Mouse (Mus musculus): ENCODE results near the gene AW011738.

AW011738 gene

DNA sequence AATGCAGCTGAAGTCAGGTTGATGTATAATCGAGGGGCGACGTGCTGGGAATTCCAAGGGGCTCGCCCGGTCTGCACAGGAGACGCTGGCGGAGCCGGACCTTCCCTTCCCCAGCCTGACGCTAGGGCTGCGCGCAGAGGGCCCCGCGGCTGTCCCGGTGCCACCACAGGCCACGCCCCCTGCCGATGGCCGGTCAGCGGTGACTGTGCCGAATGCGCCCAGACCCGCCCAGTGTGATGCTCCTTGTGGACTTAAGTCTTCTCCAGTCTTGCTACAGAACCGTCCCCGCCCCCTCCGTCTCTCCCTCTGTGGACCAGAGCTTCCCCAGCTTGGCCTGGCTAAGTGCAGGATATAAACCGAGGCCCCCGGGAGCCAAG is 5.3 kb upstream of the AW011738 start:
- DNase-seq (ENCODE audit: low spot score in 2 of 2): peak; percentile 76 to 83

DNA sequence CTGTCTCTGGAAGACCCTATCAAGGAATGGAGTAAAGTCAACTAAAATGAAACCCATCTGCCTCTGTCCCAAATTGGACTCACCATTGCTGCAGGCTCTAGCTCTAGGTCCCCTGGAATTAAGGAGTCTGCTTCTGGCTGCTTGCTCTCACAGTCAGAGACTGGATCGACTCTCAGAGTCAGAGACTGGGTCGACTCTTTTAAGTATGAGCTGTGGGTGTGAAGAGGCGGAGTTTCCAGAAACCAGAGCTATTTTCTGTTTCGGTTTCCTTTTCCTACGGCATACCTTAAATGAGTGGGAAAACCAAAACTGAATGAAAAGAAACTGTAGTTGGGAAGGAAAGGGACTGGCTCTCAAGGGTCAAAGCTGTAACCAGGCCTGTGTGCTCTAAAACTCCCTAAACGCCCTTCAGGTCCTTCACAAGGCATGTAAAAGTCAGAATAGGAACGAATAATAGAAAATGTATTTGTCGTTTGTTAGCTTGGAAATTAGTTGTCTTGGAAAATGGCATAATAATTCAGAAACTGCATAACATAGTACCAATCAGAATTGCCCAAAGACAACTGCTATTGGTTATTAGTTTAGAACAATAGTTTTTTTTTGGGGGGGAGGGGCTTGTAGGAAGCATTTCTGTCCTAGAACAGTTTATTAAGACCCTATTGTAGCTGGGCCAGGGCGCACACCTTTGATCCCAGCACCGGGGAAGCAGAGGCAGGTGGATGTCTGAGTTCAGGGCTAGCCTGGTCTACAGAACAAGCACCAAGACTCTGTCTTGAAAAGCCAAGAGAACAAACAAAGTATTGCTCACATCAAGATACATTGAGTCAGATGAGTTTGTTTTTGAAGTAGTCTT is 2.3 kb upstream of the AW011738 start, which contains the start of gene Isg15:
Gene Isg15 (minus strand): TSS at position 196 of the 853 bp plus-strand sequence.
- DNase-seq (ENCODE audit: low spot score in 2 of 2): no peak

DNA sequence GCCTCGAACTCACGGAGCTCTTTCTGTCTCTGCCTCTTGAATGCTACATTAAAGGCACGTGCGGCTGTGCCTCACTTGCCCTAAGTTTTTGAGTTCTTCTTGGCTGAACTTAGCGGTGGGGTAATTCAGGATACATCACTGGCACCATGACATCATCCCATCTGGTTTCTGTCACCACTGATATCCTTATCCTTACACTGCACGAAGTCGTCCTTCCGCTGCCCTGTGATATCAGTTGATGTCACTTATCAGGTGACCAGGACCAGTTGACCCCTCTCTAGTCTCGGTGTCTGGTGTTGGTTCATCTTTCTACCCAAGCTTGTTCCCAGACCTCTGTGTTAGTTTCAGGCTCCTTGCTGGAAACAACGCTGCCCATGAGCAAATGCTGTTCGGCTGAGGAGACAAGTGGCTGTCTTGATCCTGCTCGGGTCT is 626 bp upstream of the AW011738 start:
- DNase-seq (ENCODE audit: low spot score in 2 of 2): no peak

DNA sequence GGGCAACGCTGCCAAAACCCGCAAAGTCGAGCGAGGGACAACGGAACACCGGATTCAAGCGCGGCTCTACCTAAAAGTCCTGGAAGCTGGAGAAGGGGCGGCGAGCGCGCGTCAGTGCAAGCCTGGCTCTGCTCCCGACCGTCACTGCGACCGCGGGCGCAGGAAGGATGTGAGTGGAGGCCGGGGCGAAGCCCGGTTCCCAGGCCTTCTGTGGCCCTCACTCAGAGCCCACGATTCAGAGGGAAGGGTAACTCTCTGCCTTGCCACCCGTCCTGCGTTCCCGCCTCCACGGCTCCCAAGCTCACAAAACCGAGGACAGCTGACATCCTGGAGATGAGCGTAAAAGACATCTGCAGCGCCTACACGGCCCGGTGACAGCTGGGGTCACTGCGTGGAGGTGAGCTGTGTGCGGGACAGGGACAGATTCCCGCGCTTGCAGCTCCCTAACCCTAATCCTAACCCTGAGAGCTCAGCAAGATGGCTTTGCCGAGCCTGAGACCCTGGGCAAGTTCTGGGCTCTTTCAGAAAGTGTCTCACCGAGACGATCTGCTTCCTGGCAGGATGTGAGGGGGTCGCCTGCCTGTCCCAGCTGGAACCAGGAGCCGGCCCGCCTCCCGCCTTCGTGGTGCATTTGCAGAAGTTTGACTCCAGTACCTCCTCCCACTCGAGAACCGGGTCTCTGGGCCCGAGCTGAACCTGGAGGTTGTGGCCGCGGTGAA is 468 bp downstream of the AW011738 start:
- no peak for DNase-seq (ENCODE audit: low spot score in 2 of 2)

DNA sequence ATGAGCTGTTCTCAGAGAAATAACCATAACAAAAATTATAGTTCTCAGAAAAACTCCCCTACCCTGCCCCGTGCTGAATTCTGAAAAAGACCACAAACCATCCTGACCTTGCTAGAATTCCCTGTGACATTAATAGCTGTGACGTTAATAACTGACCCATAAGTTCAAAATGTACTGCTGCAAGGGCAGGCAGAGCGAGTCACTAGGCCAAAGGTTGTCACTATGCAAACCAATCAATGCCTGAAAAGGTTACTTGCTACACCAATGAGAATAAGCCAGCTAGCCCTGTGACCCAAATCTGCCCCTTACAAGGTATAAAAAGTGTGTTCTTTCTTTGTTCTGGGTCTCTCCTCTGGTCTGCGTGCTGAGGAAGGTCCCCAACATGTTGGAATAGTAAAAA is 5.8 kb downstream of the AW011738 start:
- no peak for DNase-seq (ENCODE audit: low spot score in 2 of 2)

DNA sequence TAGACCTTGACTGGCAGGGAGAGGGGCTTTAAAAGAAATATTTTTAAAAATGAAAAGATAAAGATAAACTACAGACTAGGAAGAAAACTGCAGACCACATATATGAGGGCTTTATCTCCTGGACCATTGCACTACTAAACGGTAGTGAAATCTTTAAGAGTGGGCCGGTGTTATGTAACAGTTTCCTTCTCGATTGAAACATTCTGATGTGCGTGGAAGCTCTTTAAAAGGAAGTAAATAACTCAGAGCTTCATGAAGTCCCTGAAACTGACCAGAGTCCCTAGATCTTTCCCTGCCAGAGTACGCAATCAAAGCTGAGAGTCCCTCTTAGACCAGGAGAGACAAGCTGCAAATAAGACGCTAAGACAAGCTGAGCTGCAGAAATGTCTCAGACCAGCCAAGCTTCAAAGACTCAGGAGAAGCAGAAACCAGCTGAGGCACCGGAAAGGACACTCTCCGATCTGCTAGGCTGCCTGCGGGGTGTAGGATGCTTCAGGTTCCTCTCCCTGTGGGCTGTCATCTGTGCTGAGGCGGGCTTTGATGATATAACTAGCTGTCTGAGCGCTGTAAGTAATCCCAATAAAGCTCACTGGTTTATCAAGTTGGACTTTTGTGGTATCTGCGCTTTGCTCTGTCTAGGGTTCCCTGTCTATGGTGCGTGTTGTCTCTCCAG is 7.0 kb downstream of the AW011738 start:
- no peak for DNase-seq (ENCODE audit: low spot score in 2 of 2)

DNA sequence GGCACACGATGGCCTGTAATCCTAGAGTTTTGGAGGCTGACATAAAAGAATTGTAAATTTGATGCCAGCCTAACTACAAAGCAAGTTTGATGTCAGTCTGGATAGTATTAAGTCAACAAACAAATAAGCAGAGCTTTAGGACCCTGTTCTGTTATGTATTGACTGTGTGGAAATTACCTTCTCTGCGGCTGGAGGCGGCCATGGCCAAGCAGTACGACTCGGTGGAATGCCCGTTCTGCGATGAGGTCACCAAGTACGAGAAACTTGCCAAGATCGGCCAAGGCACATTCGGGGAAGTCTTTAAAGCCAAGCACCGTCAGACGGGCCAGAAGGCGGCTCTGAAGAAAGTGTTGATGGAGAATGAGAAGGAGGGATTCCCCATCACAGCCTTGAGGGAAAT is 10.0 kb downstream of the AW011738 start:
- DNase-seq (ENCODE audit: low spot score in 2 of 2): no peak

DNA sequence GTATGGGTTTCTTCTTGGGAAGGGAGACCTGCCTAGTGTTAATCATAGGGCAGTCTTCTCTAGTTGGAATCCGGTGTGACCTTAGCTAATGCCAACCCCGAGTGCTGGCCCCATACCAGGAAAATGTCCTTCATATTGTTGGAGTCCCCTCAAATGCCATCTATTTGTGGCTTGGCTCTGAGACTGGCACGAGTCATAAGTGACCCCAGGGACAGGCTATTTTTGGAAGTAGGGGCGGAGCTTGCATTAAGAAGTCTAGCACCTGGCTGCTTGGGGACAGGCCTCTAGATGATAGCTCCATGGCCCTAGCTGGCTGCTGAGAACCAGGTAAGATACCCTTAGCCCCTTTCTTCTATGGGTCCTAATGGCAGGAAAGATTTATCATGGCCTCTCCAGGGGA is 12.5 kb downstream of the AW011738 start, which contains the start of gene Perm1:
Gene Perm1 (plus strand): TSS at position 220 of the 400 bp plus-strand sequence.
- DNase-seq (ENCODE audit: low spot score in 2 of 2): no peak

DNA sequence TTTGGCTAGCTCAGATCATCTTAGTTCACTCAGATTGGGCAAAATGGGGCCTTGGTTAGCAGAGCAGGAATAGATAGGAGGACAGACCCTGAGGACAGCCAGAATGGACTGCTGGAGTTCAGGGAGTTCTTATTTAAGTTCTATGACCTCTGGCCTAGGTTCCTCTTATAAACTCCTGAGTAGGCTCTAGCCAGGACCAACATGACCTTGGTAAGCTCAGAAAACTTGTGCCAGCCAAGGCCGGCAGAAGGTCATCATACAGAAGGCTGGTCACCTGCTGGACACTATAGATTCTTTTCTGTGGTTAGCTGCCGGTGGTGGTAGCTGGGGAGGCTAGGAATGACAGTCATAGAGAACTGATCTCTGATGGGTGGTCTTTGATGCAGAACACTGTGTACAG is 13.1 kb downstream of the AW011738 start:
- no peak for DNase-seq (ENCODE audit: low spot score in 2 of 2)

DNA sequence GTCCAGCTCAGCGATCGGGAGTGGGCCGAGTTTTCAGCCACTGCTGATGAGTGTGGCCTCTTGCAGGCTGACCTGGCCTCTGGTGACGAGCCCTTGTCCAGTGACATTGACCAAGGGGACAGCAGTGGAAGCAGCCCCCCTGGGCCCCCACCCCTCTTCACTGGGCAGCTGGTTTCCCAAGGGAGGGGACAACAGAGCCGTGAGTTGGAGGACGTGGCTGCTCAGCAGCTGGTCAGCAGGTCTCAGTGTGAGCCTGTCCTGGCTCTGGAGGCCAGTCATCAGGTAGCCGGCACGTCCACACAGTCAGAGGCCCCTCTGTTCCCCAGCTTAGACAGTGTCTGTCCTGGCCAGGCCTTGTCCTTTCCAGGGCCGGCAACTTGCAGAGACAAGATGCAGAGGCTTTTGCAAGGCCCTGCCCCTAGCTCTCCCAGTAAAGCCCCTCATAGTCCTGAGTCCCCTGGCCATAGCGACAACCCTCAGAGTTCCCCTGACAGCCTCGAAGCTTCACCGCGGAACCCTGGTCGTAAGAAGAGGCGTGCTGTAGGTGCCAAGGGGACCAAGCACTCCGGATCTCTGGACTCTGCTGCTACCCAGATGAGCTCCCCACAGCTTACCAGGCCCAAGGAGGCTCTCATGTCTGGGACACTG is 14.0 kb downstream of the AW011738 start:
- no peak for DNase-seq (ENCODE audit: low spot score in 2 of 2)

DNA sequence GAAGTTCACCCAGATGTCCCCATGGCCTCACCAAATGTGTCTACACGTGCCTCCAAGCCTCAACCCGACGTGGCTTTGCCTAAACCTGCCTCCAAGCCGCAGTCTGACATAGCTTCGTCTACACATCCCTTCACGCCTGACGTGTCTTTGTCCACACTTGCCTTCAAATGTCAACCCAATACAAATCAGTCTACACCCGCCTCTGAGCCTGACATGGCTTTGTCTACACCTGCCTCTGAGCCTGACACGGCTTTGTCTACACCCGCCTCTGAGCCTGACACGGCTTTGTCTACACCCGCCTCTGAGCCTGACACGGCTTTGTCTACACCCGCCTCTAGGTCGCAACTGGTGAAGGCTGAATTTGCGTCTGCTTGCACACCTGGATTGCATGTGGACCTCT is 14.7 kb downstream of the AW011738 start:
- DNase-seq (ENCODE audit: low spot score in 2 of 2): no peak

DNA sequence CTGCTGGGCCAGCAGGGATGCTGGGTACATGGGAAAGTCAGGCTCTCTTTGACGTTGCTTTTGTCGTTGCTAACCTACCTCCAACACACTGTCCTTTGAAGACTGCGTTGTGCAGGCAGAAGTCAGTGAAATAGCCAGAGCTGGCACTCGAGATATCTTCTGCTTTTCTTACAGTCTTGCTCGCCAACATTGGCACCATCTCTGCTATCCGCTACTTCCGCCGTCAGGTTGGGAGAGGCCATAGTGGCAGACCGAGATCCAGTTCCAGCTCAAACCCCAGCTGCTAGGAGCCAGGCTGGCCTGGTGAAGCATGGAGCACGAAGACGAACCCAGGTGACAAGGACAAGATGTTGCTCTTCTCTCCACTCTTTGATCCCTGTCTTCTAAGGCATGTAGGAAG is 16.8 kb downstream of the AW011738 start:
- DNase-seq (ENCODE audit: low spot score in 2 of 2): no peak

DNA sequence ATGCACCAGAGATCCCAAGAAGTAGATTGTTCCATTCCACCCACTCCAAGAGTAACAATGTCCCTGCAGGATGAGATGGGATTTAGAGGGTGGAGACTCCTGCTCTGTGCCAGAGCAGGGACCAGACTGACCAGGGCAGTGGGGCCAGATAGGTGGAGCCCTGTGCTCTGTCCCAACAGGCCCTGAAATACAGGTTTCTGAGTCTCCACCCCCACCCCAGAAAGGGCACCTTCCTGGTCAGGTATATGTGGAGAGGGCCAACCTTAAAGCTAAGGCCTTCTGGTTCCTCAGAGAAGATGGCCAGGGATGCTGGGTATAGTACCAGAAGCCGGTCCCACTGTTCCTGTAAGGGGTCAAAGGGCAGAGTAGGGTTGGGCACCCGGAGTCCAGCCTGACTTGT is 21.2 kb downstream of the AW011738 start:
- DNase-seq (ENCODE audit: low spot score in 2 of 2): no peak

DNA sequence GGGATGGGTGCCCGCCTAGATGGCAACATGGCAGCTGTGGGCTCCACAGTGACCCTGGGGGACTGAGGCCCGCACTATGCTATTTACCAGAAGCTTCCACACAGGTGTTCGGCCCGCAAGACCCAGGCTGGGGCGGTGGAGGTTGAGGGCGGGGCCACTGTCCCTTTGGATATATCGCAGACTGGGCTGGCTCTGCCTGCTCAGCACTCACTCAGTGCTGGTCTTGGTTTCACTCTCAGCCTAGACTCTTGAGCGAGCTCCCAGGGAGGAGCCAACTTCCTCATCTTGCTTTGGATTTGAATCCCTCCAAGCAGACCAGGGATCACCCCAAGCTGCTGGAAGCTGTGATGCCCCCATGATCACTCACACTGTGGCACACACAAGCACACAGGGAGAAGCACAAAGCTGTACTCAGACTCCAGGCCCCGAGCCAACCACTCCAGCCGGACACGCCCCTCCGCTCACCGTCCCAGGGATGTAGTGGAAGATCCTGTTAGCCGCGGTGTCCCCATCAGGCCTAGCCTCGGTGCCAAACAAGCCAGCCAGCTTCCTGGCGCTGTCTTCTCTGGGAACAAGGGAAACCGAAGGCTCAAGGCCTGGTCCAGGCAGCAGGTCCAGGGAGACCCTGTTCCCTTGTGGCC is 24.8 kb downstream of the AW011738 start:
- DNase-seq (ENCODE audit: low spot score in 2 of 2): no peak

DNA sequence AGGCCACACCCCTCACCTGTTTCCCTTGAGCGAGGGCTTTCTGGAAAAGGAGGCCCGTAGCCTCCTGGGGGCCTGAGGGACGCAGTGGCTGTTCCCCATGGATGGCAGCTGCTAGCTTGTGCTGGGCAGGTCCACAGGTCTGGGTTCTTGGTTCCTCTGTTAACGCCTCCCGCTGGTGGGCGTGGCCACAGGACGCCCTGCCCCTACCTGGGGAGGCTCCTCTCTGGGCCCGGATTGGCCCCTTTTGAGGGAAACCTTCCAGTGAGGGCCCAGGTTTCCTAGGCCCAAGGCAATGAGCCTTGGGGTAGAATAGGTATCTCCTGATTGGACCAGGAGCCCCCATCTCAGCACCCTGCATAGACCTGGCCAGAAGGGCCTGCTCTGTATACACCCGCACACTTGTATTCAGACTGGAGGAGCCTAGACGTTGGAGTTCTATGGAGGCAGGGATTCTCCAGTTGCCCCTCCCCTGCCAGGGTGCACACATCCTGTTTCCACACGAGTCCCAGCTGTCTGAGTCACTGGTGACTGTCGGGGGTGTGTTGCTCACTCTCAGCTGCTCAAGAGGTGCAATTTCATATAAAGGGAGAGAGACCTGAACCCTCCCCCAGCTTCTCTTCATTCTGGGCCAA is 25.4 kb downstream of the AW011738 start:
- no peak for DNase-seq (ENCODE audit: low spot score in 2 of 2)

DNA sequence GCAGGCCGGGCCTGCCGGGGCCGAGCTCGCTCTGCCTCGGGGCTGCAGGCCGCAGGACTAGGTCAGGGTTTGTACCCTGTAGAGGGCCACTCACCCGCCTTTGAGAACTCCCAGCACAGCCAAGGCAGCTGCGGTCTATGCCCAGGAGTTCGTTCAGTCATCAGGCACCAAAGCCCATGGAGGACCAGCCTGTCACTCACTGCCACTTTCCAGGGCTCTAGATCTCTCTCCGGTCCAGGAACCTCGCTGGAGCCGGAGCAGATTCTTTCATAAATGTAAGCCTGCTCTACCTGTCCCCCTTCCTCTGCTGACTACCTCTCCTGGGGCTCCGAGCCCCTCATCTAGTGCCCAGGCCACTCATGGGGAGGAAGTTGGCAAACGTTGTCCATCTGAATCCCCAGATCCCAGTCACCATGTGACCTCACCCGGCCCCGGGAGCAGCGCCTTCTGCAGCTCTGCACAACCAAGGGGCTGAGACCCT is 31.0 kb downstream of the AW011738 start:
- DNase-seq (ENCODE audit: low spot score in 2 of 2): no peak

DNA sequence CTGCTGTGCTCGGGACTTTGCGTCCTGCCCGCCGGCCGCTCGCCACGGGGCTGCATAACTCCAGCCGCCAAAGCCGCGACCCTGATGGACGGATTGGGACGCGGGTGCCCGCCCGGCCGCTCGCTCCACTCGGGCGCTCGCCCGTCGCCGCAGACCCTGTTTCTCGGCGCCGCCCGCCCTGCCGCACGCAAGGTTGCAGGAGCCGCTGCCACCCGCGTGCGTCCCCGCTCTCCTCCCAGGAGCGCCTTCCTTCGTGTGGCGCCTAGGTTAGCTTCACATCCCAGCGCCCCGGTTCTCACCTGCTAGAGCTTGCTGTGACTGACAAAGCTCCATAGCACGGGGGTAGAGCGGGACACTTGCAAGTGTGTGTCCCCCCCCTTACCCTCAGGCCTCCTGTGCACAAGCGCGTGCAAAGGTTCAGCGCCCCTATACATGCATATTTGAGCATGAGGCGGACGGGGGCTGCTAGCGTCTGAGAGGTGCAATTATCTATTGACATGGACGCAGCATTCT is 31.7 kb downstream of the AW011738 start, which contains the start of gene Plekhn1:
Gene Plekhn1 (minus strand): TSS at position 157 of the 513 bp plus-strand sequence.
- DNase-seq (ENCODE audit: low spot score in 2 of 2): peak; percentile 60 to 74

DNA sequence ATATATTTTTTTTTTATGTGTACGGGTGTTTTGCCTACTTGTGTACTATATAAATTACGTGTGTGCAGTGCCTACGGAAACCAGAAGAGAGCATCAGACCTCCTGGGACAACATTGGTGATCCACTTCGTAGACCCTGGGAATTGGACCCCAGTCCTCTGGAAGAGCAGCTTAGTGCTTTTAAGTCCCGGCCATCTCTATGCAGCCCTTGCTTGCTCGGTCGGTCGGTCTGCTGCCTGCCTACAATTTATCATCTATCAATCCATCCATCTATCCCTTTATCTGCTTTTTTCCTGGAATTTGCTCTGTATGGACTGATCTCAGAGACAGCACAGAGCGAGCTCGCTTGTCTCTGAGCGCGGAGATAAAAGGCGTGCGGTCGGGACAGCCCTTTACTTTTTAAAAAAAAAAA is 32.3 kb downstream of the AW011738 start:
- DNase-seq (ENCODE audit: low spot score in 2 of 2): no peak

DNA sequence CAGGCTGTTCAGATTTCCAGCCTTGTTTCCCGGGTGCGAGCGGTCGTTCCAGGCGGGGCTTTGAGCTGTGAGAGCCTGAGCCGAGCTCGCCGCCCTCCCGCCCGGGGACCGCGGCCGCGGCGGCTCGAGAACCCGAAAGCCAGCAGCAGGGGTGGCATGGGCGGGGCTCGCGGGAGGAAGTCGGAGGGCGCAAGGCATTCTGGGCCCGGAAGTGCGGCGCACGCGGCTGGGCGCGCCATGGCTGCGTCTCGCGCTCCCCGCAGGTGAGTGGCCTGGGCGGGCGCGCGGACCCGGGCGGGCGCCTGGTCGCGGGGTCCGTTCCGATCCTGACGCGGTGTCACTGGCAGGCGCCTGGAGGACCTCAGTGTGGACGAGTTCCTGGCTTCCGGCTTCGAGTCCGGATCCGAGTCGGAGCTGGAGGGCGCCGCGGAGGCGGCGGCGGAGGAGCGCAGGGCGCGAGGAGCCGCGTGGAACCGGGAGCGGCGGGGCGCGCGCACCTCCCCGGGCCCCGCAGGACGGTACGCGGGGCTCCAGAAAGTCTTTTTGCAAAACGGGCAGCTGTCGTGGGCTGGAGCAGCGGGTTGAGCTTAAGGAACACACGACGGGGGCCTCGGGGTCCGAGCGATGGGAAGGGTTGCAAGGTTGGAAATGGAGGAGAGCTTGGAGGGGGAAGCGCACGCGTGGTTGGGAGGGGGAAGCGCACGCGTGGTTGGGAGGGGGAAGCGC is 32.9 kb downstream of the AW011738 start, which contains the start of gene Noc2l:
Gene Noc2l (plus strand): TSS at position 203 of the 726 bp plus-strand sequence.
- peak; percentile 85 to 89 for DNase-seq (ENCODE audit: low spot score in 2 of 2)
